Mouse (Mus musculus) CH12.LX (cell line): ENCODE measurements around the gene P4ha2.

Experiments used
- CHD1 ChIP-seq: IDR thresholded peaks from 2 replicates; pipeline ENCODE4 v1.6.1; 2012; ENCODE audit warnings: low read depth, low read length, improper control_type of control experiment, inconsistent platforms
- CTCF ChIP-seq, 2 experiments: IDR thresholded peaks in 1 of 2; conservative IDR thresholded peaks in 1 of 2; 2 replicates each; pipeline ENCODE4 v1.5.1; 2011 to 2012; ENCODE audit warnings: low read depth in 2 of 2, low read length in 2 of 2, improper control_type of control experiment in 1 of 2, inconsistent platforms in 1 of 2, mild to moderate bottlenecking in 1 of 2, moderate library complexity in 1 of 2
- EP300 ChIP-seq: IDR thresholded peaks from 2 replicates; pipeline ENCODE4 v1.6.1; 2011; ENCODE audit warnings: low read length, improper control_type of control experiment
- ETS1 ChIP-seq: conservative IDR thresholded peaks from 2 replicates; pipeline ENCODE4 v1.6.1; 2012; ENCODE audit warnings: low read depth, mild to moderate bottlenecking, inconsistent platforms, low read length, improper control_type of control experiment, moderate library complexity
- POLR2A ChIP-seq: IDR thresholded peaks from 2 replicates; pipeline ENCODE4 v1.6.1; 2011; ENCODE audit warnings: low read depth, mild to moderate bottlenecking, improper control_type of control experiment, low read length
- POLR2AphosphoS2 ChIP-seq: IDR thresholded peaks from 2 replicates; pipeline ENCODE4 v1.6.1; 2011; ENCODE audit warnings: low read depth, low read length, improper control_type of control experiment
- ZNF384 ChIP-seq: IDR thresholded peaks from 2 replicates; pipeline ENCODE4 v1.6.1; 2012; ENCODE audit warnings: low read depth, low read length, improper control_type of control experiment, inconsistent platforms

- TF ChIP-seq POLR2AphosphoS2 (no peak), CTCF (conservative IDR thresholded peaks at IDR 0.05 in 1 of 2, IDR thresholded peaks at IDR 0.05 in 1 of 2; ENCODE audit: low read depth in 2 of 2, low read length in 2 of 2) (no peak), CHD1 (no peak), POLR2A (no peak), ETS1 (no peak), EP300 (no peak), ZNF384 (no peak)
Measured at GRCm38 (mm10) chr11:54058056-54058617, 41.8 kb upstream of the P4ha2 start.
